10 mouse cellular contexts compared by ENCODE assay signal in the genomic region with DNA sequence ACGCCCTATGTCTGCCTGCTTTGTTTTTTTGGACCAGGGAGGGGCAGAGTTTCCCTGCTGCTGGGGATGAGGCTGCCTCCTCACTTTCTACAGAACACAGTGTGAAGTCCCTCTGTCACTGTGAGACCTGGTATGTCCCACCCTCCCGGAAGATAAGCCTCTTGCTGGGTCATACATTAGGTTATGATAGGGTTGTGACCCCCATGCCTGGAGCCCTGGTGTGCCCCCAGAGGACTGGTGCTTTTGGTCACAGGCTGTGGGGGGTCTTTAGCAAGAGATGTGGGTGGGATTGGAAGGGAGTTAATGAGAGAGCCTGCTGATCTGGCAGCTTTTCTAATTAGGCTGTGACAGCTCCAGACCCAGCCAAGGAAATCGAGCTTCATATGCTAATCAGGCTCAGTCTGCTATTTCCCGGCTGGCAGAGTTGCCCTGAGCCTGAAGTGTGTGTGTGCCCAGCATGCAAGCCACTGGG. TPM values are rescaled to one million over a fixed set of nuclear protein-coding genes. Genes with fewer than 3 reads are reported as not detected.
DNase-seq lines count a peak whose midpoint lies in the region; ATAC-seq lines count a peak whose summit lies in the region.
"Had no signal": no experiment of that assay in that cellular context is flagged by ENCODE, and none has a peak within 500 bp of the region (broad histone marks: within the 10 kb centered on the region; RNA-seq: fewer than 3 reads in every experiment).

No protein-coding gene starts in this region.

- H3K4me3 ChIP-seq in embryonic facial prominence, embryonic 14.5 days (ENCODE audit: low read depth, low read length): no peak overlapping the region
- H3K4me3 ChIP-seq: heart, embryonic 15.5 days had no signal

- no peaks in the 10 kb centered on the region for H3K9me3 ChIP-seq in embryonic facial prominence, embryonic 14.5 days (ENCODE audit: control insufficient read depth, low read length)
- H3K9me3 ChIP-seq: heart, embryonic 15.5 days had no signal

- H3K9ac ChIP-seq in embryonic facial prominence, embryonic 14.5 days (ENCODE audit: low read depth, low read length): no peak overlapping the region
- H3K9ac ChIP-seq: heart, embryonic 15.5 days had no signal

- WGBS in embryonic facial prominence, embryonic 14.5 days: 22% methylated on average over 4 of the region's 4 CpGs

- H3K27ac ChIP-seq in embryonic facial prominence, embryonic 14.5 days (replicated peaks; ENCODE audit: low read depth, low read length): no peak overlapping the region
- H3K27ac ChIP-seq: heart, embryonic 15.5 days had no signal

- peak; percentile 65 for DNase-seq in left cerebral cortex, postnatal 4 days
- DNase-seq in left cerebral cortex, adult 11 months (ENCODE audit: low spot score): no peak
- peak; percentile 32 for DNase-seq in embryonic facial prominence, embryonic 14.5 days (ENCODE audit: low spot score)
- DNase-seq in layer of hippocampus, adult 9-11 months: peak; percentile 43
- DNase-seq in right cerebral cortex, postnatal 25 days: peak; percentile 31
- DNase-seq in adrenal gland, postnatal 4 days (ENCODE audit: low spot score in 2 of 2): no peak
- no peak for DNase-seq in thymus, postnatal 36 days
- DNase-seq: thymus, postnatal 14 days had no signal

- no peaks in the 10 kb centered on the region for H3K27me3 ChIP-seq in embryonic facial prominence, embryonic 14.5 days (replicated peaks; ENCODE audit: control insufficient read depth, insufficient read depth, low read length)
- H3K27me3 ChIP-seq: heart, embryonic 15.5 days had no signal

- no peak overlapping the region for H3K4me2 ChIP-seq in embryonic facial prominence, embryonic 14.5 days (ENCODE audit: low read depth, low read length)
- H3K4me2 ChIP-seq: heart, embryonic 15.5 days had no signal

- intact Hi-C loops in left cerebral cortex, postnatal 4 days (cut with DNase I): no loop called here

- H3K36me3 ChIP-seq in embryonic facial prominence, embryonic 14.5 days (ENCODE audit: control insufficient read depth, insufficient read depth, low read length): no peaks in the 10 kb centered on the region
- H3K36me3 ChIP-seq: heart, embryonic 15.5 days had no signal

- H3K4me1 ChIP-seq in embryonic facial prominence, embryonic 14.5 days (ENCODE audit: control insufficient read depth, insufficient read depth, low read length): no peaks in the 10 kb centered on the region
- H3K4me1 ChIP-seq: heart, embryonic 15.5 days had no signal

- ATAC-seq in embryonic facial prominence, embryonic 14.5 days (ENCODE audit: low read depth): no peak
- no peak for ATAC-seq in activated CD4-positive, CD25-positive, alpha-beta regulatory T cell, adult 4 months

RNA-seq across cellular contexts. Expression of a gene that starts 28.2 kb away (rescaled TPM):
- 10 to 100 TPM; 68.9 to 70.4 TPM for total RNA-seq in left cerebral cortex, postnatal 4 days (2021)
- polyA plus RNA-seq in embryonic facial prominence, embryonic 14.5 days (2014; fragmentation: Nextera tagmentation; extraction: Ambion mirVana): 11.7 and 11.9 TPM in 2 replicates
- total RNA-seq in adrenal gland, postnatal 4 days (2021): 10 to 100 TPM; 40.7 to 42.6 TPM
- polyA plus RNA-seq in activated CD4-positive, CD25-positive, alpha-beta regulatory T cell, adult 4 months (2017; shearing (Covaris generic)): not detected

Comparison
In these comparisons a context has a peak if more than half of its experiments do, and no peak if none do; other contexts are left out.
1. DNase-seq: peak in left cerebral cortex, postnatal 4 days (single experiment), embryonic facial prominence, embryonic 14.5 days (single experiment), layer of hippocampus, adult 9-11 months (single experiment) and right cerebral cortex, postnatal 25 days (single experiment); none in left cerebral cortex, adult 11 months (single experiment), adrenal gland, postnatal 4 days (0 of 2) and thymus, postnatal 36 days (0 of 2).